Mouse (Mus musculus) liver, postnatal 0 days (tissue): ENCODE measurements around the gene Il17re. TPM values are rescaled to one million over a fixed set of nuclear protein-coding genes. Genes with fewer than 3 reads are reported as not detected.

Experiments
- ATAC-seq: fragments of 200-750 bp; cut with Nextera tagmentation; 2 replicates; pipeline ENCODE4 v1.8.0; 2017; ENCODE audit warnings: mild to moderate bottlenecking, moderate library complexity
- DNase-seq: peaks from one replicate; pipeline ENCODE4 v3.0.0-alpha.2; 2016
- H3K27ac ChIP-seq: fragments of 300-500 bp; sonication (generic); 2 replicates; pipeline ENCODE4 v1.5.1; 2014; ENCODE audit warnings: antibody characterized with exemption, moderate library complexity, mild to moderate bottlenecking, low read depth
- H3K27me3 ChIP-seq: fragments of 300-500 bp; sonication (generic); 2 replicates; pipeline ENCODE4 v1.6.1; 2014; ENCODE audit warnings: low read length, control low read depth, mixed read lengths; ENCODE audit not compliant: insufficient read depth
- H3K36me3 ChIP-seq: fragments of 300-500 bp; sonication (generic); replicated peaks from 2 replicates; pipeline ENCODE4 v1.6.1; 2014; ENCODE audit warnings: mild to moderate bottlenecking, control low read depth, low read length, moderate library complexity, mixed read lengths; ENCODE audit not compliant: insufficient read depth
- H3K4me1 ChIP-seq: fragments of 300-500 bp; sonication (generic); 2 replicates; pipeline ENCODE4 v1.6.1; 2014; ENCODE audit warnings: antibody characterized with exemption, mild to moderate bottlenecking, control low read depth; ENCODE audit not compliant: insufficient read depth
- H3K4me2 ChIP-seq: fragments of 300-500 bp; sonication (generic); 2 replicates; pipeline ENCODE4 v1.6.1; 2014; ENCODE audit warnings: low read depth, mild to moderate bottlenecking, low read length, moderate library complexity, mixed read lengths
- H3K4me3 ChIP-seq: fragments of 300-500 bp; sonication (generic); 2 replicates; pipeline ENCODE4 v1.5.1; 2014; ENCODE audit warnings: low read depth, low read length
- H3K9ac ChIP-seq: fragments of 300-500 bp; sonication (generic); replicated peaks from 2 replicates; pipeline ENCODE4 v1.6.1; 2014; ENCODE audit warnings: mild to moderate bottlenecking, moderate library complexity
- H3K9me3 ChIP-seq: fragments of 300-500 bp; sonication (generic); 2 replicates; pipeline ENCODE4 v1.6.1; 2016; ENCODE audit warnings: mild to moderate bottlenecking, control low read depth, low read length, mixed read lengths
- CTCF ChIP-seq: sonication (generic); IDR thresholded peaks from 2 replicates; pipeline ENCODE4 v1.5.1; 2016; ENCODE audit warnings: antibody characterized with exemption, low read depth
- EP300 ChIP-seq: IDR thresholded peaks from 2 replicates; pipeline ENCODE4 v1.6.1; 2016; ENCODE audit warnings: antibody characterized with exemption, low read depth, mild to moderate bottlenecking
- WGBS: fragments of 180-500 bp; shearing (Covaris S2); extraction: QIAGEN DNeasy Blood & Tissue Kit; methylation state at CpG from one replicate; pipeline ENCODE4 v1.1.7; 2014; ENCODE audit not compliant: insufficient replicate concordance; 5-methylcytosine and 5-hydroxymethylcytosine counted together
- polyA plus RNA-seq: library from polyadenylated mRNA; unstranded; fragments of >200 nt; fragmentation: Nextera tagmentation; extraction: Ambion mirVana; gene quantifications from 2 replicates; pipeline ENCODE4 v1.2.1, GENCODE M21; 2015

The Il17re gene
- polyA plus RNA-seq, 1 experiment from 2014 or later = 0.49 TPM

GRCm38 (mm10) chr6:113424187-113424586 lies 34.1 kb upstream of the Il17re start:
- no peaks in the 10 kb centered on the region for H3K36me3 ChIP-seq
- 68% methylated on average over 7 of the region's 7 CpGs for WGBS
- H3K9me3 ChIP-seq = no peaks in the 10 kb centered on the region
- ATAC-seq (no peak), DNase-seq (no peak)
- peaks cover 4% of the 10 kb centered on the region for H3K4me1 ChIP-seq
- TF ChIP-seq CTCF (no peak), EP300 (no peak)
- no peak overlapping the region for H3K9ac ChIP-seq
- H3K4me3 ChIP-seq = no peak overlapping the region
- no peaks in the 10 kb centered on the region for H3K27me3 ChIP-seq
- no peak overlapping the region for H3K27ac ChIP-seq
- no peak overlapping the region for H3K4me2 ChIP-seq

GRCm38 (mm10) chr6:113426696-113427095 lies 31.6 kb upstream of the Il17re start:
- DNase-seq = no peak
- Histone ChIP-seq H3K27me3 (no peaks in the 10 kb centered on the region), H3K36me3 (no peaks in the 10 kb centered on the region)

GRCm38 (mm10) chr6:113427397-113427796 lies 30.9 kb upstream of the Il17re start:
- Histone ChIP-seq H3K4me3 (no peak overlapping the region), H3K9ac (no peak overlapping the region), H3K4me1 (0 out of 2 replicates have a peak, but pooled peaks cover 3% of the 10 kb centered on the region), H3K9me3 (no peaks in the 10 kb centered on the region), H3K27ac (peak overlapping the region; percentile 86), H3K36me3 (no peaks in the 10 kb centered on the region), H3K4me2 (no peak overlapping the region), H3K27me3 (no peaks in the 10 kb centered on the region)
- 46% methylated on average over 3 of the region's 3 CpGs for WGBS
- ATAC-seq = peak; percentile 88
- TF ChIP-seq CTCF (peak; percentile 89), EP300 (no peak)
- DNase-seq = peak; percentile 79

More at GRCm38 (mm10) chr6:113426696-113427095, 31.6 kb upstream of the Il17re start:
- Histone ChIP-seq H3K4me1 (0 out of 2 replicates have a peak, but pooled peaks cover 3% of the 10 kb centered on the region), H3K9ac (no peak overlapping the region), H3K27ac (no peak overlapping the region), H3K9me3 (no peaks in the 10 kb centered on the region), H3K4me2 (no peak overlapping the region), H3K4me3 (no peak overlapping the region)
- no peak for ATAC-seq
- WGBS = 85% methylated on average over 4 of the region's 4 CpGs
- TF ChIP-seq CTCF (no peak), EP300 (no peak)

GRCm38 (mm10) chr6:113428006-113428405 lies 30.3 kb upstream of the Il17re start:
- TF ChIP-seq CTCF (no peak), EP300 (0 out of 2 replicates have a peak, but pooled peaks have one; percentile 28)
- no peaks in the 10 kb centered on the region for H3K36me3 ChIP-seq
- peak; percentile 65 for DNase-seq
- H3K4me1 ChIP-seq = 0 out of 2 replicates have a peak, but pooled peaks cover 3% of the 10 kb centered on the region
- no peaks in the 10 kb centered on the region for H3K9me3 ChIP-seq
- 0 out of 2 replicates have a peak overlapping the region, but pooled peaks have one; percentile 3 for H3K9ac ChIP-seq
- H3K4me3 ChIP-seq = peak overlapping the region; percentile 27
- peak overlapping the region; percentile 86 for H3K27ac ChIP-seq
- peak overlapping the region; percentile 48 for H3K4me2 ChIP-seq
- ATAC-seq = peak; percentile 84
- WGBS = 71% methylated on average over 16 of the region's 16 CpGs
- no peaks in the 10 kb centered on the region for H3K27me3 ChIP-seq

- DNase-seq (no peak), ATAC-seq (no peak)
- no peaks in the 10 kb centered on the region for H3K27me3 ChIP-seq
- H3K4me1 ChIP-seq = 0 out of 2 replicates have a peak, but pooled peaks cover 3% of the 10 kb centered on the region
- H3K4me2 ChIP-seq = peak overlapping the region; percentile 45; the same call in 1 of the 2 replicates
- no peaks in the 10 kb centered on the region for H3K36me3 ChIP-seq
- TF ChIP-seq CTCF = no peak
- TF ChIP-seq EP300 = no peak
- H3K4me3 ChIP-seq = no peak overlapping the region
- H3K27ac ChIP-seq = no peak overlapping the region
- 0 out of 2 replicates have a peak overlapping the region, but pooled peaks have one; percentile 22 for H3K9ac ChIP-seq
- H3K9me3 ChIP-seq = no peaks in the 10 kb centered on the region
- 52% methylated on average over 3 of the region's 3 CpGs for WGBS
Measured at GRCm38 (mm10) chr6:113429965-113430364, 28.3 kb upstream of the Il17re start.

GRCm38 (mm10) chr6:113430846-113431245 lies 27.4 kb upstream of the Il17re start:
- H3K9me3 ChIP-seq = no peaks in the 10 kb centered on the region
- no peak for ATAC-seq
- TF ChIP-seq CTCF = no peak
- TF ChIP-seq EP300 = no peak

More at GRCm38 (mm10) chr6:113430846-113431245, 27.4 kb upstream of the Il17re start:
- 47% methylated on average over 3 of the region's 3 CpGs for WGBS
- Histone ChIP-seq H3K4me2 (no peak overlapping the region), H3K4me3 (no peak overlapping the region), H3K27me3 (no peaks in the 10 kb centered on the region), H3K27ac (no peak overlapping the region), H3K9ac (no peak overlapping the region), H3K4me1 (peaks cover 5% of the 10 kb centered on the region; the same call in 1 of the 2 replicates), H3K36me3 (no peaks in the 10 kb centered on the region)
- no peak for DNase-seq
